Mouse (Mus musculus) 416B (cell line): ENCODE data around the gene Fbn1.

Experiments
- DNase-seq: peaks from one replicate; pipeline ENCODE4 v3.0.0; 2011; ENCODE audit warnings: low read depth

Gene Fbn1

DNA sequence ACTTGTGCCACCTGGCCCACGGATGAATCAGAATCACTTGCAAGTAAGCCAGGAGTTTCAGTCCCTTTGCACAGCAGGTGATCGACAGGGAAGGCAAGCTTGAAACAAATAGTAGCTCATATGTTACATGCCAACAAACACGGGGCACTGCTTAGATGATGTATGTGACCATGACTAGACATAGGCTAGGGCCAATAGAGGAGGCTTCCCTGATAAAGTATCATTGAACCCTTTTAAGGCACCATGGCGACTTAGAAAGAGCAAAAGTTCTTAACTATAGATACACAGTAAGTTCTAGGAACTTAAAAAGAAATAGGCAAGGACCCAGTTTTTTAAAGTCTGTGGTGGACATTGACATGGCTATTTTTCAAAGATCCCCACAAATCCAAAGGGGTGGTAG lies at the start of gene Fbn1:
TSS of gene Fbn1 (minus strand) at position 101 of the 400 bp plus-strand sequence.
- no peak for DNase-seq

DNA sequence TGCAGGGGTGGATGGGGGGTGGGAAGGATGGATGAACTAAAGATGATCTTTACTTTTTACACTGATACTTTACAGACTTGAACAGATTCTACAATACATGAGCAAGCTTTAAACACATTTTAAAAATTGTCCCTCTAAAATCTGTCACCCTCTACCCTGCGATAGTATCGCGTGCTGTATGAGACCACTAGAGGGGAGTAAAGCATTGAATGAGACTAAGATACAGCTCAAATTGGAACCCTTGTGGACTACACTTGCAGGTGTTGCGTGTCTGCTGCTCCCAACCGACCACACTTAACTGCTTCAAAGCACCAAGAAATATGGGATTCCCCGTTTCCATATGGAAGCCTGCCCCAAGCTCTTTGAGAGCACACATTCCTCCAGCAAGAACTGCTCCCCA lies 48.0 kb upstream of the Fbn1 start:
- DNase-seq, result peak; percentile 45

DNA sequence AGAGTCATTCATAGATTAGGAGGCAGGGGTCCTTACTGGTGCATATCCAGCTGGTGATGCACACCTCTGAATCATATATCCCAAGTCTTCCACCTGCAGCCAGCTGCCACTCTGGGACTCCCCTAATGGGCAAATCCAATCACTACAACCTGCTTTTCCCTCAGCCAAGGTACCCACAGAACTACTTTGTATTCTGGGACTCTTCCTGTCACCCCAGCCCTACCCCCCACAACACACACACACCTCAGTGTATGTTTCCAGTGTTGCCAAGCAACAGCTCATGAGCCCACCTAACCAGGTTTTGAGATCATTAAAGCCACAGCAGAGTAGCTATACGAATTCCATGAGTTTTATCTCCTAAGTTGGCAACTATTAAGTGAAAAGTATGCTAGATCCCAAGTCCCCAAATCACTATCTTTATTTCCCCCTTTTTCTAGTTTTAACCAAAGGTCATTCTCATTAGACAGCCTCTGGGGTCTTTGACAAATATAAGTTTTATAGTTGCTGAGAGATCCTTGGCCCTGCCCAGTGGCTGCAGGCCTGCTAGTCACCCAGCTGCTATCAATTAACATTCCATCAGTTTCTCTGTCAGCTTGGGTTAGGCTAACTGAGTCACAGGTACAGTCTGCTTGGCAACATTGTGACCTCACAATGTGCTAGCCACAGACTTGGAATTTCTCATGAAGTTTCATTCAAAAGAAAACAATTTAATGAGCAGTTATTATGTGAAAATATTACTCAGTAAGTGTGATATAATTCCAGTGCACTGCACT lies 41.2 kb upstream of the Fbn1 start:
- no peak for DNase-seq

DNA sequence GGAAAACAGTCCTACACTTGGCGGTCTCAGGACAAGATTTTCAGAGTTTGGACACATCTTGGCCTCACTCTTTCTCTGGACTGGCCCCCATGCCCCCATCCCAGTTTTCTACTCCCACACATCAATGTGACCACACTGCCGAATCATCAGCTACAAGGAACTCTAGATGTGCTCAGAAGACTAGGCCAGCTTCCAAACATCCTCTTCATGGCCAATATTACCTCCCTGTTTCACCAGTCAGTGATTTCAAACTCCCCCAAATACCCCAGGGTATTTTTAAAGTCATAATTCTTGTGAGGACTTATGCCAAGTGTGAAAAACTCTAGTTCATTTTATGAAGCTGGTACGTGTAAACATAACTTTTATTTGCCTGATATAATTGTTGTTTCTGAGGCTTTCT lies 37.2 kb upstream of the Fbn1 start:
- DNase-seq, result no peak

DNA sequence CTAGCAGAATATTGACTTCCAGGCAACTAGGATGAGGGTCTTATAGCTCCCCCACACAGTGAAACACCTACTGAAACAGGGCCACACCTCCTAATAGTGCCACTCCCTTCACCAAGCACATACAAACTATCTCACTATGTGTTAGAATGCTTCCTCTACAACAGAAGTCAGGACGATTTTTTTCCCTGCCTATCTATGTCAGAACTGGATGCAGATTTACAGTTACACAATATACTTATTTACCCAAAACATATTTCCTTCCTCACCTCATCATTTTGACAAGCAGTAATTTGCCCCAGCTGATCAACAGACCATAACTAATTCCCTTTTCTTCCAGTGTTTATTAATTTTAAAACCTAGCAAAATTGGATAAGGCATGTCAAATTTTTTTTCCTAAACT lies 35.9 kb upstream of the Fbn1 start:
- peak; percentile 48 for DNase-seq

DNA sequence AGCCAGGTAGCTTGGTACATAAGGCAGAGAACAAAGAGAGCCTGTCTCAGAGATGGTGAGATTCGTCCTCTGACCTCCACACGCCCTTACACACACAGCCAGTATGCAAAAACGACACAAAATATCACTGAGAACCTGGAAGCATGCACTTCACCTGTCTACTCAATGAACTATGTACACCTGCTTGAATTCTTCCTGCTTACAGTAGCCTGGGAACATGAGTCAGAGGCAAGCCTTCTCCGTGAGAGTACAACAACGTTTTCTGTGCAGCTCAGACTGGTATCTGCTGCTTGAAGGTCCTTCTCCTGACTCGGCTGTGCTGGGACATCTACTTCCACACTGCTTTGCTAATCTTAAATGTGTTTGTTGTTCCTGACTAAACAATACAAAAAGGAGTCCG lies 33.7 kb upstream of the Fbn1 start:
- no peak for DNase-seq

DNA sequence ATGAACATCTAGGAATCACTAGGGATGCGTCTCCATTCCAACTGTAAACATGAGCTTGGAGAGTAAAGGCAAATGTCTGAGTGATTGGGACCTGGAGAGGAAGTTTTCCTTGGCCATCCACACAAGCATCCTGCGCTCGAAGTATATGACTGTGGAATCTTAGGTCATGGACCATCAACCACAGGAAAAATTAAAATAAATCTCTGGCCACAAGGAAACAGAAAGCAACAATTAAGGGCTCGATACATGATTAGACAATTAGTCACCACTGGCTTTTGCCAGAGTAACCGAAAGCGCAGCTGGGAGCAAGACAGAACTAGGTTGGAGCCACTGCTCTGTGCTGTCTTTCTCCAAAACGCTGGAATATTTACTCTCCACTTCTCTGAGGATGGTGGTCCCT lies 32.8 kb upstream of the Fbn1 start:
- no peak for DNase-seq

DNA sequence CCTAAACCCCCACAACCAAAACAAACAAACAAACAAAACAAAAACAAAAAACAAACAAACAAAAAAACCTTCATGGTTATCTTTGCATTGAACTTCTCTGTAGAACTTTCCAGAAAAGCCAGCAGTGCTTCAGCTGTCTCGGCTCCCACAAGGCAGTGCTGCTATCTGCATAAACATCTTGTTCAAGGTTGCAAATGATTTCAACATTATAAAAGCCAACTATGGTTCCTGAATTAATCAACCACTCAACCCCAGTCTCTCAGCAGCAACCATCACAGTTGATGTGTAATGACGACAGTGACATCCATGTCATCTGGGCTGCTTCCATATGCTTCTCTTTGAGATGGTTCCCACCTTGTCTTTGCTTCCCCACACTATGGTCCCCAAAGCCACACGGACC lies 31.8 kb upstream of the Fbn1 start:
- peak; percentile 61 for DNase-seq

DNA sequence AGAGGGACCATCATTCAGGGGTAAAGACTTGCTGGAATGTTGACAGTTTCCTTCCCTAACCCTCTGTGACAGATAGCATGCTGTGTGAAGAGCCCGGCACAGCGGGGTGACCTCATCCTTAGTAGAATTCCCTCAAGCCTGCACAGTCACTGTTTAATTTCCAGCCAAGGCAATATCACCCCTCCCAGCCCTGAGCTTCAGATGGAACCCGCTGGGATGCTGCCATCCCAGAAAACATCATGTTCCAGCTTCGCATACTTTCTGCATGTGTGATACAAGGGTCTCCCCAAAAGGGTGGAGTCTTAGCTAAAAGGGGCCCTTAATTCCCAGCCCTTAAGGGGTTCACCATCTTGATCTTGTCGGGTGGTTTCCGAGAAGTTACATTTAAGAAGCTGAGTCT lies 22.9 kb upstream of the Fbn1 start:
- DNase-seq, result no peak

DNA sequence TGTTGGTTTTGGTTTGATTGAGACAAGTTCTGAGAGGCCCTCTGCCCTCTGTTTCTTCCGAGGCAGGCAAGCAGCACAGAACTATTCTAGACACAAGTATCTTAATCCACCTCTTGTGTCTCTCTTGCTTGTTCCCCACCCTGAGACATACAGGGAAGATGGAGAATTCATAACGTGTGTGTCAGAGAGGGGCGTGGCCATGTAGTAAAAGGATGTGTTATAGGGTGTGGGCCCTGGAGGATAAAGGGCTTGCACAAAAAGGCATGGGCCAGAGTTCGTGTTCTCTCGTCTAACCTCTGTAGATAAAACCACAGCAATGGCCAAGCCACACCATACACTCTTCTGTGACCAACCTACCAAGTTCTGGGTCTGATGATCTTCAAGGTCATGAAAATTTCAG lies 18.8 kb upstream of the Fbn1 start:
- DNase-seq, result no peak

DNA sequence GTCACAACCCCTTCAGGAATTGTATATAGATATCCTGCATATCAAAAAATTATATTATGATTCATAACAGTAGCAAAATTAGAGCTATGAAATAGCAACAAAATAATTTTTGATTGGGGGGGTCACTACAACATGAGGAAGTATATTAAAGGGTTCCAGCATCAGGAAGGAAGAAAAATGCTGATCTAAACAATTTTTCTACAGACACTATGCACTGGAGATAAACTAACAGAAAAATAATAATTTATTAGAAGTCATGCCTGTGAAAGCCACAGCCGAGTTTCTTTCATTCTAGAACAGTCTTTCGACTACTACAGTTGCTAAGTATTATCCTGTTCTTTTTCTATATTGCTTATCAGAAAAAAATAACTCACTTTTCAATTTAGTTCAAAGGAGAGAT lies 17.7 kb upstream of the Fbn1 start:
- DNase-seq, result no peak

DNA sequence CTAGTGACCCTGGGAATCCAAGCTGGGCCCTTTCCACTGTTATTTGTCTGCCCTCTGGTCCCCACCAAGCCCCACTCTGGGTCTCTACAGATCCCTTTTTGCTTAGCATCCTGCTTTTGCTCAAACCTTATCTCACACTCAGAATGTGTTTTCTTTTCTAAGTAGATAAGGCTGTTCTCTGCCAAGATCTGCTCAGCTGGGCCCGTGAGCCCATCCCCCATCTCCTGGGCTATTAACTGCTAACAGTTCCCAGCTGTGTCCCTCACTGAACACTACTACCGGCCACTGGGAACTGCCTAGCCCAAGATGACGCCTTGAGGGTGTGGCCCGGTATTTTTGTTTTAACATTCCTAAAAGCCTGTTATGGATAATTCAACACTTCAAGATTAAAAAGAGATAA lies 8.8 kb upstream of the Fbn1 start:
- no peak for DNase-seq

DNA sequence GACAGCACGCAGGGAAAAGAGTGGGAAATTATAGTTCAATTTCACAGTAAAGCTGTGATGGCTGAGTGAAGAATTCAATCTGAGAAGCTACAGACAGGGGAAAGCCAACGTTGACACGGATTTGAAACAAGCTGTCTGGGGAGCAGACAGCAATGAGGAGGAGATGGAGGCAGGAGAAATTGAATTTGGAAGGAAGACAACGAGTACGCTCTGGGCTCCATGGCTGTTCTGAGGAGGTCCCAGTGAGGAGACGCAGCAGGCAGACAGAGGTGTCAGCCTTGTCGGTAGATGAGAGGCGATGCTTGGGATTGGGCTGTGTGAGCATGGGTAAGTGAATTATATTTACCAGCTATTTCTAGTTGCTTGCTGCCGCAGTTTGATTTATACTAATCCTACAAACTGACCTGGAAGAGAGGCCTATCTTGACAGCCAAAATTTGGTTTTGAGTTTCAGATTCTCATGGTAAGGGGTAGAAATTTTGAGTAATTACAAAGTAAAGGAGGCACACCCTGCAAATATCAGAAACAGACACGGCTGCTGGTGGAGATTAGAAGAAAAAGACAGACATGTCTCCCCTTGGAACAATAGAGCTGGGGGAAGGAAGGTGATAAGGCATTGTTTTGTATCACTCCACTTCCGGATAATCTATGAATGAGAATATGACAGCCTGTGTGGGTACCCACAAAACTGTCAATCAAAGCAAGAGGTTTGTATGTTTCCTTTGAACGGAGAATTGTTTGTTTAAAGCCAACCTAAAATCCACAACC lies 7.7 kb upstream of the Fbn1 start:
- DNase-seq, result peak; percentile 14

DNA sequence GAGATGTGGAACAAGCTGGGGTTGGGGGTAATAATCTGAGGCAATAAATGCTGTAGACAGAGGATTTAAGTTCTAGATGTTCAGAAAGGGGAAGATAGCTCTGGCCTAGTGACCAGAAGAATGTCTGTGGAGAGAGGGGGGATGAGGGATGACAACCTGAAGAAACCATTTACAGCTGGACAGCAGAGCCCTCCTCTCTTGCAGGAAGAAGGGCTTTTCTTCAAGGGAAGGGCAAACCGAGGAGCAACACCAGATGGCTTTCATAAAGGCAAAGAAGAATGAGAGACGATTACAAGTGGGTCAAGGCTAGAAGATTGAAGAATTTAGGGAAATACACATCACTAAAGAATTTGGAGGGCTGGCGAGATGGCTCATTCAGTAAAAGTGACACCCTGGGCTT lies 6.6 kb upstream of the Fbn1 start:
- DNase-seq, result no peak

DNA sequence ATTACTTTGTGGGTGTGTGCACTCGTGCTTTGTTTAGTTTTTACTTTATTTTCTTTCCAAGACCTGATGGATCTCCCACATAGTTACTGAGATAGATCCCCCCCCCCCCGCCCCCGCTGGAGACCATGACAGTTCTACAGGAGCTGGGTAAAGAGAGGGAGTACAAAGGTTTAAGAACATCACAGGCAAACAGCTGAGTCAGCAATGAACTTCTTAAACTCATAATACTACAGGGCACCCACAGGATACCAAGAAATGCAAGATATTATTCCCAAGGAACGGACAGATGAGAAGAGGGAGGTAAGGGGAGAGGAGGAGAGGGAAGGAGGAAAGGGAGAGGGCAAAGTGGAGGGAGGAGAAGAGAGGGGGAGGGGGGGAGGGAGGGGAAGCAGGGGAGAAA lies 4.8 kb upstream of the Fbn1 start:
- no peak for DNase-seq

DNA sequence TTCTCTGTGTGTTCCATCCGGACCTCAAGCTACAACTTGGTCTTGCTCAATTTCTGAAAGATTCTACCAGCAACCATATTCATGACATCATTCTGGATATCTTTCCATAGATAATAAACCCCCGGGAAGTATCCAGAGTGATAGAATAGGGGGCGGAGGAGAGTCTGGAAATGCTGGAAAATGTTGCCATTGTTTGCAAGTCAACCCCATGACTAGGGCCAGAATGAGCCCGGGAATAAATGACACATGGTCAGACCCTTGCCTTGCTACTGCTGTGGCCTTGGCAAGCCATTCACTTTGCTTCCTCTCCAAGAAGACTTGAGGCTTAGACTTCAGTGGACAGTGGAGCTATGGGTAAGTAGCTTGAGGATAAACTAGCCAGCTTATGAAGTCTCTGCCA lies 4.1 kb upstream of the Fbn1 start:
- DNase-seq, result no peak

DNA sequence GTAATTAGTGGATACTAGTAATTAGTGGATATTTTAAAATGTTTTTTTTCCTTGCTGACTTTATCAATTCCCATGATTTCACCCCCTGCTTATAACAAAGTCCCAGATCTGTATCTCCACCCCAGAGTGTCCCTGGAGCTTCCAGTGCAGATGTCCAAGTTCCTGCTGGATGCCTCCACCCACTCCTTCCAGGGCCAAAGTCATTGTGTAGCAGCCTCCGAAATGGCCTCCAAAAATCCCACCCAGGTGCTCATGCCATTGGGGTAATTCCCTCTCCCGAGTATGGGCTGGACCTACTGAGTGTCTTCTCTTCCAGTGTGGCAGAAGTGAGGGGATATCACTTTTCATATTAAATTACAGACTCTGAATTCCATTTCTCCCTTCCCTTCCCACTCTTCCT lies 3.0 kb upstream of the Fbn1 start:
- DNase-seq, result no peak

DNA sequence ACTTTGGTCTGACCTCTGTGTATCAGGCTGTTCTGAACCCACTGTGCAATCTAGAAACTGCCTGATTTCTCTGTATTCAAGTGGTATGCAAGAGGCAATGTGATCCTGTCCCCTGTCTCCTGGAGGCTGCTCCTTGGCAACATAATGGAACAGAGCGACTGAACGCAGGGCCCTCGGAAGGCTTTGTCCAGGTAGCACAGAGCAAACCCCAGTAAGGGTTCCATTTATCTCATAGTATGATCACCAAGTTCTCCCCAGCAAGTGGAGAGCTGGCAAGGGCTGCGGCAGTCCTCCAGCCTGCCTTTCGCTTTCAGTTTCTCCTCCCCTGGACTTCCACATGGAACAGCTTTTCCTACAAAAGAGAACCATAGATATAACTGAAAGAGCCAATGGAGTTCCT lies 588 bp upstream of the Fbn1 start:
- no peak for DNase-seq

DNA sequence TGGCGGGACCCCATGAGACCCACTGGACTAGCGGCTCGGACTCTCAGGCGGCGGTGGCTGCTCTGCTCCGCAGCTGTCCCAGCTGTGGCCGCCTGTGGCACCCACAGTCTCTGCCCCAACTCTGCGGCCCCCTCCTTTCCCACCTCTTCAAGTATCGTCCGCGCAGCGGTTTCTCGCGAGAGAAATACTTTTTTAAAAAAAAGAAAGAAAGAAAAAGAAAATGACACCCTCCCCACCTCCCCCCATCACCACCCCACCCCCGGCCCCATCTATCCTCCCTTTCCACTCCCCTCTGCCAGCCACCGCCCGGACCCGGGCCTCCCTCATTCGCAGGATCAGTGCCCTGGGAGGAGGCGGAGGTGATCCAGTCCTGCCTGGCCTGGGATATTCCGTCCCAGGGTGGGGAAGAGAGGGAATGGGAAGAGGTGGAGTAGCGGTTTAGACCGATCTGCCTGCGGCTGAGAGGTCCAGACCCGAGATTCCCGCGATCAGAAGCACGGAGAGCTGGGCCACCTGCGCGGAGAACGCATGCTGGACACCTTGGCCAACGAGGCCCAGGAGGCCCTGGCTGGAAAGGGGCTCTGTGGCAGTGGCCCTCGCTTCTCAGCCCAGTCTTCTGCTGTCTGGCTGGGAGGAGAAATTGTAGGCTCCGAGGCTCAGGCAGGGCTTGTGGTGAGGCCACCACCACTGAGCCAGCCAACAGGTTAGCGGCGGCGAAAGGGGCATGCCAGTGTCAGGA lies 1.3 kb downstream of the Fbn1 start:
- DNase-seq, result no peak

DNA sequence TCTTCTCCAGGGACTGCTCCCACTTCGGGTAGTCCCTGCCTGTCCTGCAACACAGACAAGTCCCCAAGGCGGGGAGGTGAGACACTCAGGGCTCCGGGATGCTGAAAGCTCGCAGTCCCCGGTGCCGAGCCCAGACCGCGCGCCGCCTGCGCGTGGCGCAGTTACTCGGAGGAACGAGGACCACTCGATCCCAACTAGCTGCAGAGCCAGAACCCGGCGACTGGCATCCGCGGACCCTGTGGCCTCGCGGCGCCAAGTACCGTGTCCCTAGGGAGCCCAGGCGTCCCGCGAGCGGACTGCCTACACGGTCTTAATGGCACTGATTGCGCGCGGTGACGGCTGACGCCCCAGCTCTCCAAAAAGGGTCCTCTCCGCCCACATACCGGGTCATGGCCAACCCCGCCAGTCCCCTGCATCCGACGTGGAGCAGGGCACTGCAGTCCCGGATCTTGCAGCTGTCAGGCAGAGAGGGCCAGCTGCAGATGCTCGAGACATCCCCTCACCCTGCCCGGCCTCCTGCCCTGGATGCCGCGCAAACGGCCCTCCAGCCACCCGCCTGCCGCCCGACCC lies 2.0 kb downstream of the Fbn1 start:
- no peak for DNase-seq

DNA sequence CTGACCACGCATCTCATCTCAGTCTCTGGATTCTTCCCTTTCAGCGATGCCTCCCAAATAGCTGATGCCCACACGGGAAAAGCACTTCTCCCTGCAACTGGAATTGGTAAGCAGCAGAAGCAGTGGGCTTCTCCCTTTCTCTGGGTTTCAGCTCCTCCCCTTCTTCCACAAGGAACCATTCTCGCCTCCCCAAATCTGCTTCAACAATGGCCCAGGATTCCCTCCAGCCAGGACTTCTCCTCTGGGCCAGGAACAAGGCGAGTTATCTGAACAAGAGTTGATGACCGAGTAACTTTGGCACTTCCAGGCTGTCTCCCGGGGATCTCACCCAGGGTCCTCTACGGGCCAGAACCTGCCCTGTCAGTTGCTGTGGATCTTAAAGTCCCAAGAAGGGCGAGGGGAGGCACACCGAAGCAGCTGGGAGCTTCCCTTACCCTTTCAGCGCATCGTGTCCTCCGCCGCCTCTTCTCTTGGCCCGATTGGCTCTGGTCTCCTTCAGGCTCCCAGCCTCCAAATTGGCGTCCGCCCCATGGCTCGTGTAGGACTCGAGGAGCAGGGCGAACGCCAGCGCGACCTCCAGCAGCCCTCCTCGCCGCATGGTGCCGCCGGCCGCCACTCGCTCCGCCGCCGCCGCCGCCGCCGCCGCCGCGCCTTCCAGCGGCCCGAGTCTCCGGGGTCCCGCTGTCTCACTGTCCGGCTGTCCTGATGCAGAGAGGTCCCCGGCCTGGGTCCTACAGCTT lies 2.6 kb downstream of the Fbn1 start, which contains the start of gene Gm9913:
TSS of gene Gm9913 (plus strand) at position 84 of the 740 bp plus-strand sequence.
- DNase-seq, result no peak

DNA sequence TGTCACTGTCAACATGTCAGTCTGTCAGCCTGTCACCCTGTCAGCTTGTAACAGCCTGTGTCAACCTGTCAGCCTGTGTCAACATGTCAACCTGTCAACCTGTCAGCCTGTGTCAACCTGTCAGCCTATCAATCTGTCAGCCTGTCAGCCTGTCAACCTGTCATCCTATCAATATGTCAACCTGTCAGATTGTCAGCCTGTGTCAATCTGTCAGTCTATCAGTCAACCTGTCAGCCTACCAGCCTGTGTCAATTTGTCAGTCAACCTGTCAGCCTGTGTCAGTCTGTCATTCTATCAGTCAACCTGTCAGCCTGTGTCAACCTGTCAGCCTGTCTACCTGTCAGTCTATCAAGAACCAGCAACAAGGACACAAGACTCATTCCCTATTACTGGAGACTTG lies 6.3 kb downstream of the Fbn1 start:
- DNase-seq, result no peak
